Mouse (Mus musculus): ENCODE data around the gene Rpl37.

GRCm38 (mm10) chr15:5121535-5122313 lies 5.3 kb downstream of the Rpl37 start:
- TF ChIP-seq CTCF (IDR thresholded peaks at IDR 0.05; ENCODE audit: low read depth, low read length) (no peak), POLR2A (IDR thresholded peaks at IDR 0.05; ENCODE audit: extremely low read depth, insufficient read depth, low read length) (no peak)

All from liver, adult 2 months (tissue).